Mouse (Mus musculus) lung, postnatal 25 days (tissue): ENCODE results near the gene Haao.
A peak's percentile ranks its signal among the peaks of the same experiment; 100 is the strongest.

ENCODE experiments used
- DNase-seq: peaks from one replicate; pipeline ENCODE4 v3.0.0; 2022; ENCODE audit warnings: low spot score

The Haao gene

GRCm38 (mm10) chr17:83847815-83848214 is at the start of gene Haao:
Gene Haao (minus strand): TSS chr17:83847963.
- DNase-seq = peak; percentile 53

GRCm38 (mm10) chr17:83897361-83897799 is 49.6 kb upstream of the Haao start:
- peak; percentile 34 for DNase-seq

GRCm38 (mm10) chr17:83896723-83897122 is 49.0 kb upstream of the Haao start:
- DNase-seq = peak; percentile 54

DNA sequence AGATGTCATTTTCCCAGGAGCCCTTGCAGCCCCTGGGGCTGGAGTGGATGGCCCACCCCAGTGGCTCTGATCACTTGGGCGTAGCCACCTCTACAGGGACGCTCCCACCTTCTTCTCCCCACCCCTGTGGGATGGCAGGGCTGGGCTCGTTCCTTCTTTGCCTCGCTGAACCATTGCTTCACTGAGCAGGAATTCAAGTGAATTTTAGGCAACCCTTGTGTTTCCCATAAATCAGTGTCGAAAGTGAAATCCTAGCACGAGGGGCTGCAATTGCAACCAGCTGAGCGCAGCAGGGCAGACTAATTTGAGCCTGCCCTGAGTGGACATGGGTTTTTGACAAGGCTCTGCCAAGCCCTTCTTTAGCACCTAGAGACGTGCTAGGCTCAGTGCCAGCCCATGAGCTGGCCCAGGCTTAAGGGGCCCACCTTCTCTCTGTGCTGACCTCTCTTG is 47.6 kb upstream of the Haao start:
- DNase-seq = peak; percentile 36

- no peak for DNase-seq
These were observed 45.4 kb upstream of the Haao start for GRCm38 (mm10) chr17:83893134-83893533.

- no peak for DNase-seq
These were observed 44.1 kb upstream of the Haao start for GRCm38 (mm10) chr17:83891864-83892263.

DNA sequence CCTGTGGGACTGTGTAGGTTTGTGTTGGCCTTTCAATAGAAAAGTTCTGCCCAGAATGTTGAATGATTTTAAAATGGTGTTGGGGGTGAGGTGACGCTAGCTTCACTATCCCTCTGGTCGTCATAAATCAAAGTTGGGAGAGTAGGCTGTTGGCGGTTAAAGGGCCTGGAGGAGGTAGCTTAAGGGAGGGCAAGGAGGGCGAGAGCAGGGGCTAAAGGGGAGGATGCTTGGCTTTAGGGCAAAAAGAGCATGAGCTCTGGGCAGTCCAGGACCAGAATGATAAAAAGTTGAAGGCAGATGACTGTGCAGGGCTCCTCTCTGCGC is 42.6 kb upstream of the Haao start:
- DNase-seq = no peak

DNA sequence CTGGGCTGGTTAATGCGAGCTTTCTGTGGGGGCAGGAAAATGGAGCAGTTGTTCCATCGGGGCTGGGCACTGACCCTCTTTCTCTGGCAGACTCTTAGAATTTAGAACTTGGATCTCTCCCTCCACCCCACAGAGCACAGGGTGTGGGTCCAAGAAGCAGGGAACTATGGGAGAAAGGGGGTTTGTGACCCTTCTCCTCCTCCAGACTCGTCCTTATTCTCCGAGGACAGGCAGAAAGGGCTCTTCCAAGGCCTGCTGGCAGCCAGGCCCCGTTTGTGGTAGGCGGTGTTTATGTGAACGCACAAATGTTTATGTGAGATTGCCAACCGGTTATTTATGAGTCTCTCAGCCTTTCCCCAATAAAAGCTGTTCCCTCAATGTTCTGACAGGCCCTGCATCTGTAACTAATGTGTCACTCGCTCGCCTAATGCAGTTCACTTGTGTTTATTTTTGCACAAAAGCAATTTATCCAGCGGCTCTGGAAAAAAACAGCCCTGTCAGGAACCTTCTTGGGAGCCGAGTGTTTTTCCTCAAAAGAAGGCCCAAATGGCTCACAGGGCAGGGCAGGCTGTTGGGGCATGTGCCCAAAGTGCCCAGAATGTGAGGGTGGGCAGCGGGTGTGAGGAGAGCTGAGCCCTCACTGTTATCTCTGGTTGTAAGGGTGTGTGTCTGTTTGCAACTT is 42.1 kb upstream of the Haao start:
- DNase-seq = peak; percentile 82

GRCm38 (mm10) chr17:83889329-83889690 is 41.5 kb upstream of the Haao start:
- DNase-seq = no peak

- DNase-seq = no peak
These were observed 39.5 kb upstream of the Haao start for GRCm38 (mm10) chr17:83887241-83887640.

GRCm38 (mm10) chr17:83886395-83886794 is 38.6 kb upstream of the Haao start:
- DNase-seq = no peak

DNA sequence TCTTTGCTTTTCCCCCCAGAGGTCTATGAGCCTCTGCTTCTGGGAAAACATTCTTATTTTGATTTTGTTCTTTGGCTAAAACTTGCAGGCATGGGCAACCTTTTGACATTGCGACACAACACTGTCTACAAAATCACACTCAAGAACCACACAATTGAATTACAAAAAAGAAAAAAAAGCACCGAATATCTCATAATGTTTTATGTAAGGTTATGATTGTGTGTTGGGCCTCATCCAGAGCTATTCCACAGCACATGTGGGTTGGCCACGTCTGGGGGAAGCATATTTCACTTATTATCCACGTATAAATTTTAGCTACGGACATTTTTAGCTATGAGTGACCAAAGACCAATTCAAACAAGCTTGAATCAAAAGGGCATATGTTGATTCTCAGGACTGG is 38.0 kb upstream of the Haao start:
- DNase-seq = no peak

DNA sequence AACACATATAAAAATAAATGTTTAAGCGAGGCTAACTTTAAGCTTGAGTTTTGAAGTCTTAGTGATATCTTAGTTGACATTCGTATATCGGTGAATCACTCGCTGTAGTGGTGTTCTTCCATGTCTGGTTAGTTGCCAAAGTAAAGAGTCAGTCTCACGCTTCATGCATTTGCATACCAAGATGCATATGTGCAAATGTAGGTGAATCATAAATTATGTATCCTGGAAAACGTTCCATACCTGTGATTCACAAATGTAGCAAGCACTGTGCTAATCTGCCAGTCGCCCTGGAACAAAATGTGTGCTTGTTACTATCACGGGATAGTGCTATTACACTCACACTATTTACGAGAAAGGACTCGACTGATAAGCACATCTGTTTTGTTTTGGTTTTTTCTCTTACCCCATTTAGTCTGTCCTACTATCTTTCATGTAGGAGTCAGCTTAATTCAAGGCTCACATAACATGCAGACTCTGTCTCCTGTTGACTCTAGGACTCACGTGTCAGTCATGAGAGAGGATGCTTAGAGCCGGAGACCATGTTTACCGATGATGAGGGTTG is 37.3 kb upstream of the Haao start:
- no peak for DNase-seq

- no peak for DNase-seq
These were observed 35.0 kb upstream of the Haao start for GRCm38 (mm10) chr17:83882788-83883187.

GRCm38 (mm10) chr17:83881071-83881470 is 33.3 kb upstream of the Haao start:
- DNase-seq = no peak

GRCm38 (mm10) chr17:83880174-83880710 is 32.5 kb upstream of the Haao start:
- DNase-seq = peak; percentile 36

GRCm38 (mm10) chr17:83879631-83880030 is 31.9 kb upstream of the Haao start:
- no peak for DNase-seq

DNA sequence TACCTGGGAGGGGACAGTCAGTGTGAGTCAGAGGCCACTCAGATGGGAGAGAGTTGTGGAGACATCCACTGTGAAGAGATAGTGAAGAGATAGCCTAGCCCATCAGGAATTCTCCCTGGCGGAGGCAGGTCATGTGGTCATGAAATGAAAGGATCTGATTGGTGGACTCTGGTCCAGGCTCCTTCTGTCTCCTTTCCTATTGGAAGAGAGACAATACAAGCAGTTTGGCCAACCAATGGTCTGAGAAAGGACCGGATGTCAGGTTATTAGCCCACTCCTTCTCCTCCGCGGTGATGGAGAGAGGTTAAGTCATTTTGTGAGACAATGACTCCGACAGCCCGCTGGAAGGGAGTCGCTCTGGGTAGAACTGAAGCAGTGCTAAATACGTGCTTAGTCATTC is 26.8 kb upstream of the Haao start:
- no peak for DNase-seq

DNA sequence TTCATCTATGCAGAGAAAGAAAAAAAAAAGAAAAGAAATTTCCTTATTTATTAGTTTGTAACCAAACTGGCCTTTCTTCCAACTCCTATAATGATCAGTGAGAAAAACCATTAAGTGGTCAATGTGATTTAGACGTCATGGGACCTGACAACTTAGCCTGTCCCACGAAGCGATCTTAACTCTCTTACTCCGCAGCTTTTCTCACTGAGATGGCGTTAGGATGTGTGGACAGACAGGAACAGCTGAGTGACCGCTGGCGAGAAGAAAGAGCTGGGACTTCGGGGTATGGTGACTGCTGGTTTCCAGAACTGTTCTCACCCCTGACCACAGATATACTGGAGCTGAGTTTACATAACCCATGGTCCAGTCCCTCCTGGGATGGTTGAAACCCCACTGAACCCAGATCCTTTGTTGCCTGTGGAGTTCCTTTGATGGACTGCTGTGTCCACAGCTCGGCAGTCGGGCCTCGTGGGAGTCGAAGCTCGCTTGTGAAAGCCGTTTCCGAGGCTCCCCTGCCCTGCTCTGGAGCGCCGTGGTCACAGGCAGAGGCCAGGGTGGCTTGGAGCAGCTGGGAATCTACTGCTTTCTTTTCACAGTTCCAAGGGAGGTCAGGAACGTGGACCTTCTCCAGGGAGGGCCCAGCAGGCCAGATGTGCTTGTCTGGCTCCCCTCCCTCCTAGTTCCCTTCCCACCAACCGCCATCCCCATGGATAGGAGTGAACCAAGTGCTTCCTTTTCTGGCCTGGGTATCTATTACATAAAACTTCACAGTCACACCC is 25.8 kb upstream of the Haao start:
- DNase-seq = peak; percentile 60

GRCm38 (mm10) chr17:83872806-83873348 is 25.1 kb upstream of the Haao start:
- DNase-seq = peak; percentile 81

- DNase-seq = no peak
These were observed 23.6 kb upstream of the Haao start for GRCm38 (mm10) chr17:83871354-83871753.

GRCm38 (mm10) chr17:83870385-83870784 is 22.6 kb upstream of the Haao start:
- DNase-seq = no peak

- DNase-seq = no peak
These were observed 18.8 kb upstream of the Haao start for GRCm38 (mm10) chr17:83866582-83866981.
